Mouse (Mus musculus): ENCODE results near the gene Pdik1l. TPM values are rescaled to one million over a fixed set of nuclear protein-coding genes. Genes with fewer than 3 reads are reported as not detected.

The Pdik1l gene
- polyA plus RNA-seq (2015; fragmentation: Nextera tagmentation; extraction: Ambion mirVana): 32.1 and 33.9 TPM in 2 replicates

- WGBS: under 1% methylated on average over 43 of the region's 43 CpGs
- Histone ChIP-seq H3K9ac (replicated peaks) (peak within 1 kb of the TSS; percentile 99), H3K36me3 (peaks cover 16% of the 10 kb centered on the region), H3K27ac (replicated peaks) (peak within 1 kb of the TSS; percentile 100), H3K4me2 (peak within 1 kb of the TSS; percentile 93), H3K9me3 (replicated peaks) (no peaks in the 10 kb centered on the region), H3K4me1 (peaks cover 31% of the 10 kb centered on the region), H3K4me3 (replicated peaks) (peak within 1 kb of the TSS; percentile 100), H3K27me3 (replicated peaks) (no peaks in the 10 kb centered on the region)
- peak; percentile 80 for ATAC-seq (ENCODE audit: low FRiP score)
These were observed at the start of gene Pdik1l for GRCm38 (mm10) chr4:134287575-134288025. Gene Pdik1l, minus strand, starts transcription at chr4:134287895.

- 62% methylated on average over 5 of the region's 5 CpGs for WGBS
- Histone ChIP-seq H3K27me3 (replicated peaks) (no peaks in the 10 kb centered on the region), H3K36me3 (no peaks in the 10 kb centered on the region), H3K9me3 (replicated peaks) (no peaks in the 10 kb centered on the region), H3K9ac (replicated peaks) (no peak overlapping the region), H3K27ac (replicated peaks) (no peak overlapping the region), H3K4me2 (no peak overlapping the region), H3K4me3 (replicated peaks) (no peak overlapping the region), H3K4me1 (no peaks in the 10 kb centered on the region)
- no peak for ATAC-seq (ENCODE audit: low FRiP score)
These were observed 42.6 kb upstream of the Pdik1l start for GRCm38 (mm10) chr4:134330281-134330680.

DNA sequence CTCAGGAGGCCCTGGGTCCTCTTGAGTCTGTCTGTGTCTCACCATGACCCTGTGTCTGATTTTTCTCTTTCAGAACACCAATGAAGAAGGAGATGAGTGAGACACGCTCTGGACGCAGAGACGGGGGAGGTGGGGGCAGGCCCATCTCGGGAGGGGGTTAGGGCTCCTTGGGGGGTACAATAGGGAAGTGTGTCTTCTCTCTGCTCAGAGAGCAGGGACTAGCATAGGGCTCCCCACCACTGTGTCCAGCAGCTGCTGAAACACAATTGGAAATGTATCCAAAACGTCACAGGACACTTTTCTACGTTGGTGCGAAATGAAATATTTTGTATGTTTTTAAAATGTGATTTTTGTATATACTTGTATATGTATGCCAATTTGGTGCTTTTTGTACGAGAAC lies 41.1 kb upstream of the Pdik1l start:
- H3K9me3 ChIP-seq (replicated peaks): no peaks in the 10 kb centered on the region
- H3K4me1 ChIP-seq: no peaks in the 10 kb centered on the region
- no peak overlapping the region for H3K4me3 ChIP-seq (replicated peaks)
- H3K4me2 ChIP-seq: no peak overlapping the region
- H3K27ac ChIP-seq (replicated peaks): no peak overlapping the region
- H3K9ac ChIP-seq (replicated peaks): no peak overlapping the region
- 91% methylated on average over 8 of the region's 8 CpGs for WGBS
- H3K36me3 ChIP-seq: no peaks in the 10 kb centered on the region
- H3K27me3 ChIP-seq (replicated peaks): no peaks in the 10 kb centered on the region
- no peak for ATAC-seq (ENCODE audit: low FRiP score)

- H3K27me3 ChIP-seq (replicated peaks): no peaks in the 10 kb centered on the region
- 62% methylated on average over 8 of the region's 8 CpGs for WGBS
- no peaks in the 10 kb centered on the region for H3K9me3 ChIP-seq (replicated peaks)
These were observed 40.5 kb upstream of the Pdik1l start for GRCm38 (mm10) chr4:134328151-134328550.

DNA sequence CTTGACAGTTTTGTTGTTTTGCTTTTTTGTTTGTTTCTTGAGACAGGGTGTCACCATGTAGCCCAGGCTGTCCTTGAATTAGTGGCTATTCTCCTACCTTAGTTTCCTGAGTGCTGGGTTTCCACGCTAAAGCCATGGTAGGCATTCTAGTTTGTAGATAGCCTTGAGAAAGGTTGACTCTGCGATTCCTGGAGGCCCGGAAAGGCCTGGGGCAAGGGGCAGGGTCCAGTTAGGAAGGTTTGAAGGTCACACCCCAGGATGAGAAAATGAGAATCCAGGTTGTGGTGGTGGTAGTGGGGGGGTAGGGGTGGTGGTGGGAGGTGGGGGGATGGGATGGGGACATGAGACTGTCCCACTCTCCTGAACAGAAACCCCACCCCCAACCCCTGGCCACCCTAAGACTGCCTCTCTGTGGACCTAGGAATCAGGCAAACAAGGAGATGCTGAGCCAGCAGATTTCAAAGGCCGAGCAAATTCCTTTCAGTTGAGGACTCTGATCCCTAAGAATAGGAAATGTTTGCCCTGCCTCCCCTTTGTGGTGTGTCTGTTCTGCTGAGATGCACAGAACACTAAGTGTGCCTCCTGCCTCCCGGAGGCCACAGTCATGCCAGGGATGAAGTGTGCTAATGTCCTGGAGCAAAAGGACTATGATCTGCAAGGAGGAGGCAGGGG lies 39.3 kb upstream of the Pdik1l start:
- Histone ChIP-seq H3K4me2 (no peak overlapping the region), H3K36me3 (no peaks in the 10 kb centered on the region), H3K9me3 (replicated peaks) (no peaks in the 10 kb centered on the region), H3K4me1 (no peaks in the 10 kb centered on the region), H3K4me3 (replicated peaks) (no peak overlapping the region), H3K27me3 (replicated peaks) (no peaks in the 10 kb centered on the region), H3K27ac (replicated peaks) (no peak overlapping the region), H3K9ac (replicated peaks) (no peak overlapping the region)
- 74% methylated on average over 5 of the region's 5 CpGs for WGBS
- ATAC-seq (ENCODE audit: low FRiP score): no peak

More at GRCm38 (mm10) chr4:134328151-134328550, 40.5 kb upstream of the Pdik1l start:
- H3K4me2 ChIP-seq: no peak overlapping the region
- H3K36me3 ChIP-seq: no peaks in the 10 kb centered on the region
- no peak overlapping the region for H3K4me3 ChIP-seq (replicated peaks)
- H3K27ac ChIP-seq (replicated peaks): no peak overlapping the region
- ATAC-seq (ENCODE audit: low FRiP score): no peak
- no peak overlapping the region for H3K9ac ChIP-seq (replicated peaks)
- no peaks in the 10 kb centered on the region for H3K4me1 ChIP-seq

- ATAC-seq (ENCODE audit: low FRiP score): no peak
- Histone ChIP-seq H3K36me3 (no peaks in the 10 kb centered on the region), H3K9me3 (replicated peaks) (no peaks in the 10 kb centered on the region), H3K4me1 (no peaks in the 10 kb centered on the region), H3K9ac (replicated peaks) (no peak overlapping the region), H3K4me3 (replicated peaks) (no peak overlapping the region), H3K27me3 (replicated peaks) (no peaks in the 10 kb centered on the region), H3K27ac (replicated peaks) (no peak overlapping the region), H3K4me2 (no peak overlapping the region)
- WGBS: 66% methylated on average over 5 of the region's 5 CpGs
These were observed 37.0 kb upstream of the Pdik1l start for GRCm38 (mm10) chr4:134324655-134325054.

GRCm38 (mm10) chr4:134321524-134321923 lies 33.8 kb upstream of the Pdik1l start:
- no peaks in the 10 kb centered on the region for H3K9me3 ChIP-seq (replicated peaks)
- H3K4me2 ChIP-seq: no peak overlapping the region
- H3K9ac ChIP-seq (replicated peaks): no peak overlapping the region
- no peak overlapping the region for H3K27ac ChIP-seq (replicated peaks)
- ATAC-seq (ENCODE audit: low FRiP score): no peak
- WGBS: 72% methylated on average over 3 of the region's 3 CpGs
- no peaks in the 10 kb centered on the region for H3K4me1 ChIP-seq
- H3K27me3 ChIP-seq (replicated peaks): no peaks in the 10 kb centered on the region
- no peaks in the 10 kb centered on the region for H3K36me3 ChIP-seq
- no peak overlapping the region for H3K4me3 ChIP-seq (replicated peaks)

DNA sequence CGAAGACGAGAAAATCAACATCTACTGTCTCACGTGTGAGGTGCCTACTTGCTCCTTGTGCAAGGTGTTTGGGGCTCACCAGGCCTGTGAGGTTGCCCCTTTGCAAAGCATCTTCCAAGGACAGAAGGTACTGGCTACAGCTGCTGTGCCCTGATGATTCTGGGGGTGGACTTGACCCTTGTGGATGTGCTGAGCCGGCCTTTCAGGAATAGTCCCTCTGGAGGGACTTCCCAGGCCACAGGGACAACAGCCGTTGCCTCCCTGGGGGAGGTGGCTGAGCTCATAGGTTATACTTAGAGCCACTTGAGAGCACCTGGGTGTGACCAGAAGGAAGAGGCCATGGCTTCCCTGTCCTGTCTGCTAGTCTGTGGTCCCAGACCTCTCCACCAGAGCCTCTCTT lies 32.0 kb upstream of the Pdik1l start:
- ATAC-seq (ENCODE audit: low FRiP score): no peak
- H3K4me2 ChIP-seq: no peak overlapping the region
- H3K36me3 ChIP-seq: no peaks in the 10 kb centered on the region
- H3K9me3 ChIP-seq (replicated peaks): no peaks in the 10 kb centered on the region
- H3K27me3 ChIP-seq (replicated peaks): no peaks in the 10 kb centered on the region
- peaks cover 6% of the 10 kb centered on the region; the same call in 1 of the 2 replicates for H3K4me1 ChIP-seq
- no peak overlapping the region for H3K27ac ChIP-seq (replicated peaks)
- H3K4me3 ChIP-seq (replicated peaks): no peak overlapping the region
- H3K9ac ChIP-seq (replicated peaks): no peak overlapping the region
- 81% methylated on average over 5 of the region's 5 CpGs for WGBS

DNA sequence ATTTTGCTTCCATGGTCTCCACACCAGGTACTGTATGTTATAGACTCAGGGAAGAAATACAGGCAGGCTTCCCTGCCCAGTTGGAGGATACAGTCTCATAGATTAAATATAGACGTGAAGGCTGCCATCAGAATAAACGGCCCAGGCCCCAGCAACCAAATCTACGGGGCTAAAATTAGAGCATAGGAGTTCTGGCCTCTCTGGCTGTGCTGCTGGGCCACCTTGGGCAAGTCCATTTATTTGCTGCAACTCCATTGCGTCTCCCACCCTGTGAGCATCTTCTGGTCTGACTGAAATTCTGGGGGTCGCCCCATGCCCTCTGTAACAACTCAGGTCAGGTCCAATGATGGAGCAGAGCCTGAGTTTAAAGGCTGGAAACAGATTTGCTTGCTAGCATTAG lies 31.4 kb upstream of the Pdik1l start:
- no peak overlapping the region for H3K9ac ChIP-seq (replicated peaks)
- WGBS: 94% methylated on average over 5 of the region's 5 CpGs
- H3K4me1 ChIP-seq: peaks cover 7% of the 10 kb centered on the region; the same call in 1 of the 2 replicates
- H3K4me3 ChIP-seq (replicated peaks): no peak overlapping the region
- H3K27me3 ChIP-seq (replicated peaks): no peaks in the 10 kb centered on the region
- H3K4me2 ChIP-seq: no peak overlapping the region
- H3K9me3 ChIP-seq (replicated peaks): no peaks in the 10 kb centered on the region
- ATAC-seq (ENCODE audit: low FRiP score): no peak
- no peak overlapping the region for H3K27ac ChIP-seq (replicated peaks)
- H3K36me3 ChIP-seq: no peaks in the 10 kb centered on the region

- Histone ChIP-seq H3K9me3 (replicated peaks) (no peaks in the 10 kb centered on the region), H3K27me3 (replicated peaks) (no peaks in the 10 kb centered on the region), H3K4me2 (no peak overlapping the region), H3K4me3 (replicated peaks) (no peak overlapping the region), H3K36me3 (no peaks in the 10 kb centered on the region), H3K27ac (replicated peaks) (no peak overlapping the region), H3K4me1 (peaks cover 7% of the 10 kb centered on the region; the same call in 1 of the 2 replicates), H3K9ac (replicated peaks) (no peak overlapping the region)
- WGBS: 53% methylated on average over 16 of the region's 16 CpGs
- ATAC-seq (ENCODE audit: low FRiP score): no peak
These were observed 28.7 kb upstream of the Pdik1l start for GRCm38 (mm10) chr4:134316390-134316789.

- Histone ChIP-seq H3K4me3 (replicated peaks) (no peak overlapping the region), H3K27me3 (replicated peaks) (no peaks in the 10 kb centered on the region), H3K27ac (replicated peaks) (no peak overlapping the region), H3K9me3 (replicated peaks) (no peaks in the 10 kb centered on the region), H3K9ac (replicated peaks) (no peak overlapping the region), H3K4me1 (peaks cover 7% of the 10 kb centered on the region; the same call in 1 of the 2 replicates), H3K4me2 (no peak overlapping the region; the same call in 1 of the 2 replicates), H3K36me3 (no peaks in the 10 kb centered on the region)
- ATAC-seq (ENCODE audit: low FRiP score): no peak
- 78% methylated on average over 9 of the region's 9 CpGs for WGBS
These were observed 27.8 kb upstream of the Pdik1l start for GRCm38 (mm10) chr4:134315470-134315869.

DNA sequence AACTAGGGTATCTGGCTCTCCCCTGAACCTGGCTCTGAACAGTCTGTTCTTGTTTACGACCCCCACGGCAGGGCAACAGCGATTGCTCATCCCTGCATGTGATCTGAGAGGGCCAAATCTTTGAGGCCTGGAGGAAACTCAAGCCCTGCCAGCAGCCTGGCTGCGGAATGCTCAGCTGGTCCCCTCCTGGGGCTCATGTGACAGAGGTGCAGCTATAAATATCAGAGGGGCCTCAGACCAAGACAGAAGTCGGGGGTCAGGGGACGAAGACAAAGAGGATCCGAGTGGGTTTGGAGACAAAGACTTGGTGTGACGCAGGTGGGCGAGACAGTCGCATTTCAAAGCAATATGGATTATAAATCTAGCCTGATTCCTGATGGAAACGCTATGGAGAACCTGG lies 27.2 kb upstream of the Pdik1l start, which contains the start of gene Trim63:
Gene Trim63, plus strand, starts transcription at position 245 of the 400 bp plus-strand sequence.
- WGBS: 15% methylated on average over 11 of the region's 11 CpGs
- no peak within 1 kb of the TSS for H3K4me3 ChIP-seq (replicated peaks)
- no peaks in the 10 kb centered on the region for H3K27me3 ChIP-seq (replicated peaks)
- H3K27ac ChIP-seq (replicated peaks): no peak within 1 kb of the TSS
- H3K9me3 ChIP-seq (replicated peaks): no peaks in the 10 kb centered on the region
- no peak for ATAC-seq (ENCODE audit: low FRiP score)
- H3K9ac ChIP-seq (replicated peaks): no peak within 1 kb of the TSS
- H3K4me2 ChIP-seq: no peak within 1 kb of the TSS; the same call in 1 of the 2 replicates
- H3K36me3 ChIP-seq: no peaks in the 10 kb centered on the region
- peaks cover 7% of the 10 kb centered on the region; the same call in 1 of the 2 replicates for H3K4me1 ChIP-seq

Data from neural tube, embryonic 15.5 days (tissue).